In the genomic region with DNA sequence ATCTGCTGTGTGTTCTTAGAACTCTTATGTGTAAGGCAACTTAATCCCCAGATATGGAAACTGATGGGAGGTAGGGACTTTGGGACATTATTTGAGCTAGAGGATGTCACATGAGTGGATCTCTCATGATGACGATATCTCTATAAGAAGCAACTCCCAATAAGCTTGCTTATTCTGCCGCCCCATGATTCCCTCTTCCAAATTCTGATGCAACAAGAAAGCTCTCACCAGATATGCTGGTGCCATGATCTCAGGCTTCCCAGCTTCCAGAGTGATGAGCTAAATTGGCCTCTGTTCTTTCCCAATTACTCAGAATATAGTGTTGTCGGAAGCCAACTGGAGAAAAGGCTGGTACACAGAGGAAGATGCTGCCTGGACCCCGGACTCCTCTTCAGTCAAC, we compare ENCODE assay signal across 10 mouse cellular contexts. TPM values are rescaled to one million over a fixed set of nuclear protein-coding genes. Genes with fewer than 3 reads are reported as not detected.
DNase-seq lines count a peak whose midpoint lies in the region; ATAC-seq and TF ChIP-seq lines count a peak whose summit lies in the region.
"Had no signal": no experiment of that assay in that cellular context is flagged by ENCODE, and none has a peak within 500 bp of the region (broad histone marks: within the 10 kb centered on the region; RNA-seq: fewer than 3 reads in every experiment).

No protein-coding gene starts in this region.

- peak; percentile 14 for DNase-seq in gastrocnemius, adult 2 months
- no peak for DNase-seq in gastrocnemius, postnatal 4 days (ENCODE audit: low spot score in 2 of 2)
- DNase-seq in midbrain, embryonic 10.5 days (ENCODE audit: low spot score) = no peak
- DNase-seq in midbrain, postnatal 0 days (ENCODE audit: low spot score) = no peak
- no peak for DNase-seq in limb, embryonic 14.5 days (ENCODE audit: low spot score)
- DNase-seq in ovary, adult 18-20 months (ENCODE audit: low spot score) = no peak
- DNase-seq in adrenal gland, postnatal 14 days = no peak
- DNase-seq: kidney, postnatal 4 days had no signal

- no peak for TF ChIP-seq POLR2A in limb, embryonic 14.5 days (IDR thresholded peaks at IDR 0.05; ENCODE audit: borderline replicate concordance, extremely low read depth, insufficient read depth, insufficient read length)

- H3K4me2 ChIP-seq in midbrain, postnatal 0 days (ENCODE audit: low read depth, low read length, poor library complexity, severe bottlenecking) = no peak overlapping the region
- H3K4me2 ChIP-seq in limb, embryonic 14.5 days (replicated peaks; ENCODE audit: low read depth, low read length, severe bottlenecking) = no peak overlapping the region

- peaks cover 31% of the 10 kb centered on the region for H3K4me1 ChIP-seq in midbrain, embryonic 10.5 days
- peaks cover 2% of the 10 kb centered on the region for H3K4me1 ChIP-seq in midbrain, postnatal 0 days (ENCODE audit: insufficient read depth, low read length)
- H3K4me1 ChIP-seq in limb, embryonic 14.5 days (ENCODE audit: control insufficient read depth, insufficient read depth, low read length) = peaks cover 9% of the 10 kb centered on the region; the same call in 1 of the 2 replicates

- ATAC-seq in midbrain, postnatal 0 days (ENCODE audit: low FRiP score) = no peak
- ATAC-seq in limb, embryonic 14.5 days (ENCODE audit: low FRiP score, low read depth) = no peak
- ATAC-seq in granulocyte monocyte progenitor cell, adult 5-6 weeks (replicated peaks; ENCODE audit: poor library complexity, severe bottlenecking) = no peak
- ATAC-seq: activated CD4-positive, CD25-positive, alpha-beta regulatory T cell, adult 4 months had no signal

- intact Hi-C loops in gastrocnemius, adult 2 months (cut with DNase I) = no loop called here

- TF ChIP-seq CTCF in gastrocnemius, adult 2 months (IDR thresholded peaks at IDR 0.05) = no peak
- TF ChIP-seq CTCF in midbrain, postnatal 0 days (IDR thresholded peaks at IDR 0.05) = no peak

- H3K36me3 ChIP-seq in midbrain, embryonic 10.5 days = peaks cover 28% of the 10 kb centered on the region
- H3K36me3 ChIP-seq in midbrain, postnatal 0 days (ENCODE audit: insufficient read depth, low read length) = peaks cover 24% of the 10 kb centered on the region
- peaks cover 28% of the 10 kb centered on the region for H3K36me3 ChIP-seq in limb, embryonic 14.5 days (ENCODE audit: control insufficient read depth, insufficient read depth, low read length)

- WGBS in midbrain, embryonic 10.5 days = 63% methylated on average over 4 of the region's 4 CpGs
- 70% methylated on average over 4 of the region's 4 CpGs for WGBS in midbrain, postnatal 0 days
- 59% methylated on average over 4 of the region's 4 CpGs for WGBS in limb, embryonic 14.5 days

- H3K9ac ChIP-seq in midbrain, postnatal 0 days (replicated peaks; ENCODE audit: low read length, poor library complexity, severe bottlenecking) = no peak overlapping the region
- no peak overlapping the region for H3K9ac ChIP-seq in limb, embryonic 14.5 days (ENCODE audit: low read depth, low read length, severe bottlenecking)

- H3K9me3 ChIP-seq in midbrain, embryonic 10.5 days (replicated peaks) = no peaks in the 10 kb centered on the region
- no peaks in the 10 kb centered on the region for H3K9me3 ChIP-seq in midbrain, postnatal 0 days (ENCODE audit: low read length)
- H3K9me3 ChIP-seq in limb, embryonic 14.5 days (ENCODE audit: control insufficient read depth, low read length) = no peaks in the 10 kb centered on the region

- H3K27me3 ChIP-seq in midbrain, embryonic 10.5 days (ENCODE audit: low read depth, poor library complexity, severe bottlenecking) = peaks cover 54% of the 10 kb centered on the region
- no peaks in the 10 kb centered on the region for H3K27me3 ChIP-seq in midbrain, postnatal 0 days (ENCODE audit: insufficient read depth, low read length)
- H3K27me3 ChIP-seq in limb, embryonic 14.5 days (ENCODE audit: control insufficient read depth, insufficient read depth, low read length) = no peaks in the 10 kb centered on the region

- no peak overlapping the region for H3K27ac ChIP-seq in gastrocnemius, adult 2 months
- H3K27ac ChIP-seq in midbrain, embryonic 10.5 days (replicated peaks) = no peak overlapping the region
- H3K27ac ChIP-seq in midbrain, postnatal 0 days (ENCODE audit: low read depth, low read length) = no peak overlapping the region
- no peak overlapping the region for H3K27ac ChIP-seq in limb, embryonic 14.5 days (replicated peaks; ENCODE audit: low read depth, low read length)

- no peak overlapping the region for H3K4me3 ChIP-seq in gastrocnemius, adult 2 months
- peak overlapping the region; percentile 64 for H3K4me3 ChIP-seq in midbrain, embryonic 10.5 days
- H3K4me3 ChIP-seq in midbrain, postnatal 0 days (ENCODE audit: low read depth, low read length) = no peak overlapping the region
- H3K4me3 ChIP-seq in limb, embryonic 14.5 days (replicated peaks; ENCODE audit: low read length) = peak overlapping the region; percentile 46; the same call in 1 of the 2 replicates

RNA-seq across cellular contexts. Expression of a gene that starts 8.3 kb away (rescaled TPM):
- total RNA-seq in gastrocnemius, adult 2 months (2021) = not detected
- total RNA-seq in gastrocnemius, postnatal 4 days (2021) = under 1 TPM; 0.34 to 0.54 TPM
- polyA plus RNA-seq in midbrain, embryonic 10.5 days (2016; fragmentation: Nextera tagmentation; extraction: Ambion mirVana) = 0.07 and 0.09 TPM in 2 replicates
- total RNA-seq in midbrain, postnatal 0 days (2014; rRNA removed) = 1.2 and 2.1 TPM in 2 replicates
- 1.7 and 2.0 TPM in 2 replicates for polyA plus RNA-seq in midbrain, postnatal 0 days (2015; fragmentation: Nextera tagmentation; extraction: Ambion mirVana)
- polyA plus RNA-seq in limb, embryonic 14.5 days (2012; rRNA removed) = 1.1 and 1.4 TPM in 2 replicates
- polyA plus RNA-seq in limb, embryonic 14.5 days (2014; fragmentation: Nextera tagmentation; extraction: Ambion mirVana) = 0.30 and 0.77 TPM in 2 replicates
- total RNA-seq in adrenal gland, postnatal 14 days (2021) = 0.37 TPM in 1 of 2 replicates, not detected in the other
- total RNA-seq in granulocyte monocyte progenitor cell, adult 5-6 weeks (2014; fragmentation: Nextera tagmentation) = not detected in 2 replicates
- total RNA-seq in granulocyte monocyte progenitor cell, adult 5-6 weeks (2017) = not detected in 2 replicates
- polyA plus RNA-seq: activated CD4-positive, CD25-positive, alpha-beta regulatory T cell, adult 4 months had no signal

RNA-seq across cellular contexts. Expression of a gene that starts 10.5 kb away (rescaled TPM):
- under 1 TPM in 1 of 2 experiments, not detected in 1; 0.20 TPM for total RNA-seq in gastrocnemius, adult 2 months (2021)
- total RNA-seq in gastrocnemius, postnatal 4 days (2021) = under 1 TPM; 0.29 to 0.56 TPM
- 0.07 and 0.14 TPM in 2 replicates for polyA plus RNA-seq in midbrain, embryonic 10.5 days (2016; fragmentation: Nextera tagmentation; extraction: Ambion mirVana)
- total RNA-seq in midbrain, postnatal 0 days (2014; rRNA removed) = 1.0 and 1.6 TPM in 2 replicates
- polyA plus RNA-seq in midbrain, postnatal 0 days (2015; fragmentation: Nextera tagmentation; extraction: Ambion mirVana) = 1.2 and 1.4 TPM in 2 replicates
- polyA plus RNA-seq in limb, embryonic 14.5 days (2012; rRNA removed) = 1.1 and 1.4 TPM in 2 replicates
- polyA plus RNA-seq in limb, embryonic 14.5 days (2014; fragmentation: Nextera tagmentation; extraction: Ambion mirVana) = 0.41 and 0.77 TPM in 2 replicates
- total RNA-seq in adrenal gland, postnatal 14 days (2021) = 0.38 and 0.41 TPM in 2 replicates
- total RNA-seq in granulocyte monocyte progenitor cell, adult 5-6 weeks (2014; fragmentation: Nextera tagmentation) = 0.17 TPM in 1 of 2 replicates, not detected in the other
- total RNA-seq in granulocyte monocyte progenitor cell, adult 5-6 weeks (2017) = not detected in 2 replicates
- polyA plus RNA-seq: activated CD4-positive, CD25-positive, alpha-beta regulatory T cell, adult 4 months had no signal

RNA-seq across cellular contexts. Expression of a gene that starts 13.8 kb away (rescaled TPM):
- total RNA-seq in gastrocnemius, adult 2 months (2021) = not detected
- under 1 TPM in 1 of 2 experiments, not detected in 1; 0.23 TPM for total RNA-seq in gastrocnemius, postnatal 4 days (2021)
- polyA plus RNA-seq in midbrain, embryonic 10.5 days (2016; fragmentation: Nextera tagmentation; extraction: Ambion mirVana) = 0.17 and 0.25 TPM in 2 replicates
- total RNA-seq in midbrain, postnatal 0 days (2014; rRNA removed) = 16.3 and 19.4 TPM in 2 replicates
- 17.8 and 21.4 TPM in 2 replicates for polyA plus RNA-seq in midbrain, postnatal 0 days (2015; fragmentation: Nextera tagmentation; extraction: Ambion mirVana)
- 1.6 TPM in 2 replicates for polyA plus RNA-seq in limb, embryonic 14.5 days (2012; rRNA removed)
- 1.6 and 2.2 TPM in 2 replicates for polyA plus RNA-seq in limb, embryonic 14.5 days (2014; fragmentation: Nextera tagmentation; extraction: Ambion mirVana)
- total RNA-seq in adrenal gland, postnatal 14 days (2021) = 1.2 and 1.6 TPM in 2 replicates
- not detected in 2 replicates for total RNA-seq in granulocyte monocyte progenitor cell, adult 5-6 weeks (2014; fragmentation: Nextera tagmentation)
- total RNA-seq in granulocyte monocyte progenitor cell, adult 5-6 weeks (2017) = not detected in 2 replicates

RNA-seq across cellular contexts. Expression of a gene that starts 16.8 kb away (rescaled TPM):
- 10 to 100 TPM; 68.2 to 76.8 TPM for total RNA-seq in gastrocnemius, adult 2 months (2021)
- 10 to 100 TPM; 32.1 to 49.3 TPM for total RNA-seq in gastrocnemius, postnatal 4 days (2021)
- polyA plus RNA-seq in midbrain, embryonic 10.5 days (2016; fragmentation: Nextera tagmentation; extraction: Ambion mirVana) = 6.8 and 7.6 TPM in 2 replicates
- total RNA-seq in midbrain, postnatal 0 days (2014; rRNA removed) = 28.5 and 47.1 TPM in 2 replicates
- polyA plus RNA-seq in midbrain, postnatal 0 days (2015; fragmentation: Nextera tagmentation; extraction: Ambion mirVana) = 11.8 and 15.4 TPM in 2 replicates
- polyA plus RNA-seq in limb, embryonic 14.5 days (2012; rRNA removed) = 19.3 and 25.4 TPM in 2 replicates
- 16.0 and 22.5 TPM in 2 replicates for polyA plus RNA-seq in limb, embryonic 14.5 days (2014; fragmentation: Nextera tagmentation; extraction: Ambion mirVana)
- total RNA-seq in adrenal gland, postnatal 14 days (2021) = 116 and 118 TPM in 2 replicates
- 10.3 and 11.7 TPM in 2 replicates for total RNA-seq in granulocyte monocyte progenitor cell, adult 5-6 weeks (2014; fragmentation: Nextera tagmentation)
- 9.4 and 9.8 TPM in 2 replicates for total RNA-seq in granulocyte monocyte progenitor cell, adult 5-6 weeks (2017)

RNA-seq across cellular contexts. Expression of a gene that starts 23.6 kb away (rescaled TPM):
- 10 to 100 TPM; 38.0 to 42.7 TPM for total RNA-seq in gastrocnemius, adult 2 months (2021)
- 10 to 100 TPM; 61.1 to 70.4 TPM for total RNA-seq in gastrocnemius, postnatal 4 days (2021)
- 63.1 and 90.1 TPM in 2 replicates for polyA plus RNA-seq in midbrain, embryonic 10.5 days (2016; fragmentation: Nextera tagmentation; extraction: Ambion mirVana)
- total RNA-seq in midbrain, postnatal 0 days (2014; rRNA removed) = 144 and 157 TPM in 2 replicates
- polyA plus RNA-seq in midbrain, postnatal 0 days (2015; fragmentation: Nextera tagmentation; extraction: Ambion mirVana) = 591 and 600 TPM in 2 replicates
- 199 and 224 TPM in 2 replicates for polyA plus RNA-seq in limb, embryonic 14.5 days (2012; rRNA removed)
- 89.8 and 98.1 TPM in 2 replicates for polyA plus RNA-seq in limb, embryonic 14.5 days (2014; fragmentation: Nextera tagmentation; extraction: Ambion mirVana)
- 111 and 139 TPM in 2 replicates for total RNA-seq in adrenal gland, postnatal 14 days (2021)
- total RNA-seq in granulocyte monocyte progenitor cell, adult 5-6 weeks (2014; fragmentation: Nextera tagmentation) = 59.2 and 63.1 TPM in 2 replicates
- 7.2 and 8.6 TPM in 2 replicates for total RNA-seq in granulocyte monocyte progenitor cell, adult 5-6 weeks (2017)

Comparison
In these comparisons a context has a peak if more than half of its experiments do, and no peak if none do; other contexts are left out.
1. H3K4me3 ChIP-seq: peak in midbrain, embryonic 10.5 days (single experiment) and limb, embryonic 14.5 days (single experiment); none in gastrocnemius, adult 2 months (single experiment) and midbrain, postnatal 0 days (single experiment).